Mouse (Mus musculus) heart, postnatal 25 days (tissue): Measurements from ENCODE around the gene Gys1. TPM values are rescaled to one million over a fixed set of nuclear protein-coding genes. Genes with fewer than 3 reads are reported as not detected.
"Not testable (repeated sequence)": the region's sequence is repeated elsewhere in the genome, so short reads cannot be mapped to it uniquely, and the experiment has no call there.

Experiments
- DNase-seq: peaks from one replicate; pipeline ENCODE4 v3.0.0; 2022; ENCODE audit warnings: low spot score
- intact Hi-C: fragments of 180-260 bp; cut with DNase I; formaldehyde crosslinking; loops from one replicate; pipeline ENCODE4 v1.15.1; 2025
- total RNA-seq, 2 experiments: library from RNA; stranded (reverse); gene quantifications; 2 replicates each; pipeline ENCODE4 v1.2.3; 2021

The Gys1 gene
- total RNA-seq, 2 experiments from 2014 or later: 93.1 to 98.1 TPM

DNA sequence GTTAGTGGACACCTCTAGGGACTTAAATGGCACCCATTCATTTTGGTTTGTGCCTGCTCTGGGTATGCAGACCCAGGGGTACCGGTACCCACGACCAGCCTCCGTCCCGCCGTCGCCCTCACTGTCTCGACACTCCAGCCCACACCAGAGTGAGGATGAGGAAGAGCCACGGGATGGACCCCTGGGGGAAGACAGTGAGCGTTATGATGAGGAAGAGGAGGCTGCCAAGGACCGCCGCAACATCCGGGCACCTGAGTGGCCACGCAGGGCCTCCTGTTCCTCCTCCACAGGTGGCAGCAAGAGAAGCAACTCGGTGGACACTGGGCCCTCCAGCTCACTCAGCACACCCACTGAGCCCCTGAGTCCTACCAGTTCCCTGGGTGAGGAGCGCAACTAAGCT, 20.3 kb downstream of the Gys1 start:
- no peak for DNase-seq
- intact Hi-C loops: no loop called here

DNA sequence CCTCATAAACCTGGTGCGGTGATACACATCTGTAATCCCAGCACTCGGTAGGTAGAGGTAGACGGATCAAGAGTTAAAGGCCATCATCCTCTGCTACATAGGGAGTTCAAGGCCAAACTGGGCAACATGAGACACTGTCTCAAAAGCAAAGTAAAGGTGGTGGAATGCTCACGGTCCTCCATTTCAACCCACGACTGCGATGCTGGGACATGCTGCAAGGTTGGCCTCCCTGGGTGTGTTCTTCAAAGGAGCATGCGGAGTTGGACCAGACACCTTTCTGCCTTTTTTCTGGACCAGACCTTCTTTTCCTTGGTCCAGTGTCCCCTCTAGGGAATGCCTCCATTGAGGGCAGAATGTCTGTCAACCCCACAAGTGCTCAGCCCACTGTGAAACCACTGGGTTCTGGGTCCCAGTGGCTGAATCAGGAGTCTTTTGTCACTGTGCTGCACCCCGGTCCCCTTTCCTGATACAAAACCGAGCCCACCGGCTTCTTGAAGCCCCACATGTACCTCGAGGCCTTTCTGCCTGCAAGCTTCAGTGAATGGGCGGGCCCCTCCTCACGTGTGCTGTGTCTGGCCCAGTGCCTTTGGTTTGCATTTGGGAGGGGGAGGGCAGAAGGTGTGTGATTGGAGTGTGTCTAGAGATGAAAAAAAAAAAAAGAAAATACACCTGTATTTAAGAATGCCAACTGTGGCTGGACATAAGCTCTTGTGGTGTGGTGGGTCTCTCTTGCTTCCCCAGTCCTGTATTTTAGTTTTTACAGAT, 21.5 kb downstream of the Gys1 start:
- no peak for DNase-seq
- intact Hi-C loops: no loop called here

DNA sequence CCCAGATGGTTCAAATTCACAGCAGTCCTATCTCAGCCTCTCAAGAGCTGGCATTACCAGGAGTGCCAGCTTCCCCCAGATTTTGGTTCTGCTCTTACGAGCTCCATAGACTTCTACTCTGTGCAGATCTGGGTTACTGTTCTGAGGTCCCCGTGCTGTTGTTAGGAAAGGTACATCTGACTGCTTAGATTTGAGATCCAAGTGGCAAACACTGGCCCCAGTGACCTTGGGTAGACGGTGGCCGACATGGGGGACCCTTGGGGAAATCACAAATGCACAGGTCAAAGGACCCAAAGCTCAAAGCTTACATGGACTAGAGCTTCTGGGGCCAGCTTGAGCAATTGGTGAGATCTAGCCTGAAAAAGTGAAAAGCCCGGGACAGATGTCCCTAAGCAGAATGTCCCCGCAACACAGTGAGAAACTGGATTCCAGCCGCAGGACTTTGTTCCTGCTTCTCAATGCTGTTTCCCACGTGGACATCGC, 22.1 kb downstream of the Gys1 start:
- no peak for DNase-seq
- intact Hi-C loops: no loop called here

DNA sequence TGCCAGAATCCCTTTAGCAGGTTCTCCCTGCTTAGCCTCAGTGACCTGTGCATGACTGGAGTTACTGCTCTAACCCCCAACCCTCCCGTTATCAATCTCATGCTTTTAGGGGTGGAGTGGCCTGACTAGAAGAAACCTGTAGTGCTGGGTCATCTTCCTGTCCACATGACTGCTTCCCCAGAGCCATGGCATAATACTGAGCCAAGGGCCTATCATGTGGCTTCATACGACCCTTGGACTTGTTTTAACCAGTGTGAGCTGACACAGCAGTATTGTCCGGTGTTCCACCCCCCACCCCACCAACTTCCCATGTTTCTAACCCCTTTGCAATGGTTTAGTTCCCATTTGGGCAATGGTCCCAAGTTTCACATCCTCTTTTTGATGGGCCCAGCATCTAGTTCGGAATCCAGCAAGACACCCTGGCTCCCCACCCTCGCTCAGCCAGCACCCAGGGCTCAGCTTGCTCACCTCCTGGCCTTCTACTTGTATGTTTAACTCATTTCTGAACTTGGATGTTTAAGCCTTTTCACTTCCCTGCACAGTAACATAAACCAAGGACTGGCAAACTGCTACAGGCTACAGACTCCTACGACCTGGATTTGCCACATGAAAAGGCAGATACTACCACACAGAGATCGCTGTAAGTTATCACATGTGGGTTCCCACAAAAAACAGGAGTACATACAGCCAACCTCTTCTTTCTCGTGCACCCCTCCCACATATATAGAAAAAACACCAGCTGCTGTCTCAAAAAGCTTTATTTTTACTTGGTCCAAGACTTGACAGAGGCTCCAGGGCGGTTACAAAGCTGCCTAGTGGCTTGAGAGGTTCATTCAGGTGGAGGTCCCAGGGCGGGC, 22.8 kb downstream of the Gys1 start:
- intact Hi-C loops: no loop called here
- DNase-seq: no peak

DNA sequence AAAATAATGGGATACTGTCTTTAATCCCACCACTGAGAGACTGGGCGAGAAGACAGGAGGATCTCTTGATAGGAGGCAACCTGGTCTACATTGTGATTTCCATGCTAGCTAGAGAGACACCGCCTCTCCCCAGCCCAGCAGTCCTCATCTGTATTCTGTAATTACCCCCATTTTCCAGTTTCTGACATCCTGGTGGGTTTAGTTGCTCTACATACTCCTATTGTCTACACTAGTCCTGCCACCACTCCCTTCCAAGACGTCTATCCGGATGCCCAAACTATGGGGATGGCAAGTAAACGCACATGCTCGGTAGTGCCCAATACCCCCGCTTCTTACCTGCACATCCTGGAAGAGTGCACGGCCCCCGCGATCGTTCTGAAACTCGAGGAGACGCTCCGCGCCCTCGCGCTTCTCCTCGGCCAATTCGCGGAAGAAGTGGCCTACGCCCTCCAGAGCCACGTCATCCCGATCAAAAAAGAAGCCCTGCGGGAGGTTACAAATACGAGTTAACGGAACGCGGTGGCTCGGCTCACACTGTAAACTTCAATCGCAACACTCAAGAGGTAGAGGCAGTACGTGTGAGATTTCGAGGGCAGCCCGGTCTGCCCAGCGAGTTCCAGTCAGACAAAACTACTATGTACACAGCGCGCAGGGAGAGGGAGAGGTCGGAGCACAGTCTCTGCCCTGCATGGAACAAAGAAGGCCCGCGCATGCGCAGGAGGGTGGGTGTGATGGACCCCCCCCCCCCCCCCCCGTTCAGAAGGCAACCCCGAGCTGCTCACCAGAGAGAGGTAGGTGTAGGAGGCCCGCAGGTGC, 24.3 kb downstream of the Gys1 start:
- intact Hi-C loops: no loop called here
- peak; percentile 72 for DNase-seq

DNA sequence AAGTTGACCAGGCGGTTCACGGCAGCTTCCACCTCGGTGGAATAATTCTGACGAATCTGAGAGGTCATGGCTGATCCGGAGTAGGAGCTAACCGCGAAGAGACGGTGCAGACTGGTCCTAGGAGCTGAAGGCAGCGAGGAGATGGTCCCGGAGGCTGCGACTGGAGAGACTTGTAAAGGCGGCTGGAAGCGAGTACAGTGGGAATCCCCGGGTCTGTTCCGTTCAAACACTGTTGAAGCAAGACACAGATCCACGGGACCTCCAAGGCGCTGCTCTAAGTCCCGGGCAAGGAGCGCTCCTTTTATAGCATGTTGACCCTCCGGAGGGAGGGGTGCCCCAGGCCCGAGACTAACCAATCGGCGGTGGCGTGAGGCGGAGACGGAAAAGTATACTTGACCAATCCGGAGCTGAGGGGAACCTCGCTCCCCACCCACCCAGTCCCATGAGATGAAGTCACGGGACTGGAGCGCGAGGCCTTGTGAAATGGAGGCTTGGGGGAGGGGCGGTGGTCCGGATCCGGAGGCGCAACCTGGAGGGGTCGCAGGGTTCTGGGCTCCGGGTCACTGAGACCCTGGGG, 25.0 kb downstream of the Gys1 start, which contains the start of gene Ftl1:
TSS of gene Ftl1 (minus strand) at position 321 of the 577 bp plus-strand sequence.
- DNase-seq: peak; percentile 97
- intact Hi-C loops: not testable (repeated sequence)

DNA sequence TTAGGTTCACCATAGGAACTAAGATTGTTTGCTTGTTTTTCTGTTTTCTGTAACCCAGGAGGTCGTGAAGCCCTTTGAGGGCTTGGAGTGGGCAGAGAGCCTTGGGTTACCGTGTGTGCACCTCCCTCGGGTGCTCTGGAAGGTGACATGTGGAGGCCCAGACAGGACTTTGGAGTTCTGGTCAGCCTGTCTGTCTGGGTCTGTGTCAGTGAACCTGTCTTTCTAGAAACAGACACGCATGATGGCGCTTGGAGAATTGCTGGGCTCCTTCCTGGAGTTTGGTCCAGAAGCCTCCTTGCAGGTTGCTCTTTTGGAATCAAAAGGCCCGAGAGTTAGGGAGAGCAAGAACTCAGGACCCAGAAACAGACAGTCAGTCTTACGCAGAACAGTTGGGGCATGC, 25.7 kb downstream of the Gys1 start:
- no peak for DNase-seq
- intact Hi-C loops: no loop called here

DNA sequence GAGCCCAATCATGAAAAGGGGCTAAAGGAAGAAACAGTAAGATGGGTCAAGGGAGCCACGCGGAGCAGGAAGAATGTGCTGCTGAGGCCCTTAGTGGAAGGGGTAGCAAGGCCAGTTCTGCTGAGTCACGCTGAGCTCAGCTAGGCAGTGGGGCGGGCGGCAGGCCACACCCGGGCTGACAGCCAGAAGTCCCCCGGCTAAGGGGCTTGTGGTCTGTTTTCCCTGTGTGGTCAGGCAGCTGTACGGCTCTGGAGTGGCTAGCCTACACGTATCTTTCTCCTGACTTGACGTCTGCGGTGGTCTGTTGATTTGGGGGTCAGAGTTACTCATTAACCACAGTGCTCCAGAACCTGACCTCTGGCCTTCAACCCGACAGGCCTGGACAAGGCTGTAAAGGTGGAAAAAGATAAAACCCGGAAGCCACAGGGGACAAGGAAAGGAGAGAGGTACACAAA, 26.2 kb downstream of the Gys1 start:
- intact Hi-C loops: no loop called here
- DNase-seq: no peak

DNA sequence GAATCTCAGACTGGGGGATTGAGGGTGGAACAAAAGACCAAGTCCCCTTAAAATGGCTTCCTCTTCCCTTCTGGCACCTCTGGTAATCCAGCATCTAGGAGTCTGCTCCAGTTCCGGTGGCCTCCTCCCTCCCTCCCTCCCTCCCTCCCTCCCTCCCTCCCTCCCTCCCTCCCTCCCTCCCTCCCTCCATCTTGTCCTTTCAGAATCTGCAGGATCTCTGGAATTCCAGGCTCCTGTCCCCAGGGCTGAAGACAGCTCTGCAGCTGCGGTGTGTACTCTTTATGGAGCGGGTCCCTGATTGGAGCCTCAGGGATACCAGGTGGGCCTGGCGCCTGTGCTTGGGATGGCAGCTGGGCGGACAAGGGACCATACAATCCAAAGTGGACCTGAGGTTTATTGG, 26.7 kb downstream of the Gys1 start:
- DNase-seq: no peak
- intact Hi-C loops: no loop called here

DNA sequence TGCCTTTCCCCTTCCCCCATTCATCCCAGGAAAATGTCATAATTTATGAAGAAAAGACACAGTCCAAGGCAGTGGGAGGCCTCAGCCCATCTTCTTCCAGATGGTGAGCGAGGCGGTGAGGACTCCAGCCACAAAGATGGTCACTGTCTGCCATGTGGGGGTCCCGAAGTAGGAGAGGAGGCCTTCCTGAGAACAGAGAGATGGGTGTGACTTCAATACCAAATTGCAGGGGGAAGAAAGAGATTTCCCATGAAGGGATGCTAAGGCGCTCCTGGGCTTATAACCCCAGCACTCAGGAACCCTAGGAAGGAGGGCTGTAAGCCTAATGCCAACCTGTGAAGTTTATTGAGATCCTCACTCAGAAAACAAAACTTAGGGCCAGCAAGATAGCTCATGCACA, 27.1 kb downstream of the Gys1 start:
- DNase-seq: no peak
- intact Hi-C loops: no loop called here

DNA sequence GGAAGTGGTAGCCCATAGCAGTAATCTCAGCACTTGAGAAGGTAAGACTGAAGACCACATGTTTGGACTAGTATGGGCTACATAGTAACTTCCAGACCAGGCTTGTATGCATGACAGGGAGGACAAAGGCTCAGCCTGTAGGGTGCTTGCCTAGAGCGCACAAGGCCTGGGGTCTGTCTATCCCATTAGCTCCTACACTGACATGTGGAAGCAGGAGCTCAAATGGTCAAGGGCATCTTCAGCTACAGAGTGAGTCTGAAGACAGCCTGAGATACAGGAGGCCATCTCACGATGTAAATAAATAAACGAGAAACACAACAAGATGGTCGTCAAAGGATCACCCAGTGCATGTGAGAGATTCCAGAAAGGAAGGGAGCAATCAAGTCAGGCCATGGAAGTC, 27.7 kb downstream of the Gys1 start:
- DNase-seq: no peak
- intact Hi-C loops: no loop called here

DNA sequence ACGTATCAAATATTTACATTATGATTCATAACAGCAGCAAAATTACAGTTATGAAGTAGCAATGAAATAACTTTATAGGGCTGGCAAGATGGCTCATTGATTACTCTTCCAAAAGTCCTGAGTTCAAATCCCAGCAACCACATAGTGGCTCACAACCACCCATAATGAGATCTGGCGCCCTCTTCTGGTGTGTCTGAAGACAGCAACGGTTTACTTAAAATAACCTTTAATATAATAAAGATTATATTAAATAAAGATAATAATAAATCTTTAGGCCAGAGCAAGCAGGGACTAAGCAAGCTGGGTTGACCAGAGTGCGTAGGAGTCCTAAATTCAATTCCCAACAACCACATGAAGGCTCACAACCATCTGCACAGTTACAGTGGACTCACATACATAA, 28.2 kb downstream of the Gys1 start:
- DNase-seq, intact Hi-C loops: not testable (repeated sequence)

DNA sequence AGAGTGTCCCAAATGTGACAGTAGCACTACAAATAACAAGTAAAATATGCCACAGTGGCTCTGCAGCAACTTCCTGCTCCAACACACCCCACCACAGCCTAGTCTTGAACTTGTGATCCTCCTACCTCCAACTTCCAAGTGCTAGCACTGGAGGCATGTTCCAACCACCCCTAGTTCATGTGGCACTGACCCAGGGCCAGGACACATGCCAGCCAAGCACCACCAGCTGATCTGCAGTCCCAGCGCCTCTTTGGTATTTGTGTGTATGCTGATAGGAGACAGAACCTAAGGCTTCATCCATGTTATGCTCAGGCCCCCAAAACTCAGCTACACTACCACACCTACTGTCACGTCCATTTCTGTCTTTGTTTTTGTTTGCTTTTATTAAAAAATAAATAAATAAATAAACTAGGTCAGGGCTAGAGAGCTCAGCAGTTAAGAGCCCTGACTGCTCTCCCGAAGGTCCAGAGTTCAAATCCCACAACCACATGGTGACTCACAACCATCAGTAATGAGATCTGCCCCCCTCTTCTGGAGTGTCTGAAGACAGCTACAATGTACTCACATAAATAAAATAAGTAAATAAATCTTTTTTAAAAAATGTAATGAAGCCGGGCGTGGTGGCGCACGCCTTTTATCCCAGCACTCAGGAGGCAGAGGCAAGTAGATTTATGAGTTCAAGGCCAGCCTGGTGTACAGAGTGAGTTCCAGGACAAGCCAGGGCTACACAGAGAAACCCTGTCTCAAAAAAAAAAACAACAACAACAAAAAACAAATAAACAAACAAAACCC, 29.5 kb downstream of the Gys1 start:
- intact Hi-C loops: no loop called here
- DNase-seq: no peak

DNA sequence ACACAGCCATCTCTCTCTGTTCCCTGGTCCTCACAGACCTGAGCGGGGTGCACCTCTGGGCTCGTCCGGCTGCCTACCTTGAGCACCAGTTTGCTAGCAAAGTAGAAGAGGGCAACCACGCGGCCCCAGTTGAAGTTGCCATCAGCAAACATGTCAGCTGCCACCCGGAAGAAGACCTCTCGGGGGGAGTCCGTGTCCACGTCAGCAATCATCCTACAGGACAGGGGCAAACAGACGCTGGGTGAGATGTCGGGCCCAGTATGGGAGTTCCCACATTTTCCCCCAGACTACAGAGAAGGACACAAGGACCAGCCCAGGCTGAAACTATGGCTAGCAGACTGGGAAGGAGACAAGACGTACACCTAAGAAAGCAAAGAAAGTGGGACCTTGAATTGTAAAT, 30.5 kb downstream of the Gys1 start:
- intact Hi-C loops: no loop called here
- DNase-seq: no peak

DNA sequence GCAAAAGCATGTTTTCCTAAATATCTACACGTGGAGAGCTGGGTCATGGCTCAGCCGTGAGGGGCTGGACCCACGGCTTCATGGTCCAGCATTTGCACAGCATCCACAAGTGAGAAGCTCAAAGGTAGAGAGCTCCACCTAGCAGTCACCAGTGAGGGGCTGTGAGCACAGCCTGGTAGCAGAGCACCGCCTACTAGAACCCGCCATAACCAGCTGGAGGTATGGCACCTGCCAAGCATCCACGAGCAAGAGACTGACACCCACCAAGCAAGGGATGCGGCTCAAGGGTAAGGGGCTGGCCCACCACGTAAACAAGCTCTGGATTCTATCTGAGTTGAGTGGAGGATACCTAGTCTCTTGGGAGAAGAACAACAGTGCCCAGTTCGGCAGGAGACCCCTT, 30.9 kb downstream of the Gys1 start:
- intact Hi-C loops: no loop called here
- DNase-seq: no peak

DNA sequence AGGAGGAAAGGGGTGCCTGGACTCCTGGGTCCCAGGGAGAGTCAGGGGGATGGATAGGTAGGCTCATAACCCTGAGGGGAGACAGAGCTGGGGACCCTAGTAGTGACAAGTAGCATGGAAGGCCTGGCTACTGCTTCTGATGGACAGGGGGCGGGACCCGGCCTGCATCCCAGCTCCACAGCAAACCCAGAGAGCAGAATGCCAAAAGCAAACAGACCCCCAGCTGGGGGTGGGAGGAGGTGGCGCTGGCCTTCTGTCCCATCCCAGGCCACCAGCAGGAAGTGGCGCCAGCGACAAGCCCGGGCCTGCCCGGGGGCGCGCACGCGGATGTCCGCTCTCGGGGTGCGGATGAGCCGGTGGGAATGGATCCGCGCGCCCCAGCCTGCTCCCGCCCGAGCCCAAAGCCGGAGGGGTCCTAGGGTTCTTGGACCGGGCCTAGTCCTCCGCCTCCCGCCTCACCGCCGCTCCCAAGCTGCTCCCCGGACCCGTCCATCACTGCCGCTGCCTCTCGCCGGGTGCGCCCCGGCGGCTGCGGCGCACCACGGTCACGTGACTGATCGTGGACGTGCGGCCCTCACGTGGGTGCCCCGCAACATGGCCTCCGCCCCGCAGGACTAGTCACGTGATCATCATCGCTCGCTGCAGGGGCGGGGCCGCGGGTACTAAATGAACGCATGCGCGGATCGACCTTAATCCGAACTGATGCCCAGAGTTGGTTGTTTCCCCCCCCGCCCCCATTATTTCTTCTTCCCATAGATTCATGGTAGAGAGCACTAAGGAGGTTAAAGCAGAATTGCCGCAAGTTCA, 31.8 kb downstream of the Gys1 start, which contains the start of gene Bax:
TSS of gene Bax (minus strand) at position 616 of the 807 bp plus-strand sequence.
- DNase-seq: peak; percentile 91

DNA sequence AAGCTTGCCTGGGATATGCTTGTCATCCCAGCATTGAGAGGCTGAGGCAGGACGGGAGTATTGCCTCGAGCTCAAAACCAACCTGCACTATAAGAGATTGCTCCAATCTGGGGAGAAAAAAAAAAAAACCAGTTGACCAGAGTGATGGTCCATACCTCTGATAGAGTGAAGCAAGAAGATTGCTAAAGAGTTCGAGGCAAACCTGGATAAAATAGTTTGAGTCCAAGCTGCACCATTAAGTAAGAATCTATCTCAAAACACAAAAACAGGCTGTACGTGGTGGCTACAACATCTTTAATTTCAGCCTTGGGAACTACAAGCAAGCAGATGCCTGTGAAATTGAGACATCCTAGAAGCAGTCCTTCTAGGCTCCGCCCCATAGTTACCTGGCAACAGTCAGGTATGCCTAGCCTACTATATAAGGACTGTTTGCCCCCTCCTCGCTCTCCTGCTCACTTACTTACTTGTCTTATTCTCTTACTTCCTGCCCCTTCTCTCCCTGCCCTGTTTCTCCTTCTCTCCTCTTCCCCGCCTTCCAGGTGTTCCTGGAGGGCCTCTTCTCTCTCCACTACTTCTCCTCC, 32.5 kb downstream of the Gys1 start:
- intact Hi-C loops: no loop called here
- no peak for DNase-seq

More for the DNA sequence above, 31.8 kb downstream of the Gys1 start, which contains the start of gene Bax:
- intact Hi-C loops: no loop called here

DNA sequence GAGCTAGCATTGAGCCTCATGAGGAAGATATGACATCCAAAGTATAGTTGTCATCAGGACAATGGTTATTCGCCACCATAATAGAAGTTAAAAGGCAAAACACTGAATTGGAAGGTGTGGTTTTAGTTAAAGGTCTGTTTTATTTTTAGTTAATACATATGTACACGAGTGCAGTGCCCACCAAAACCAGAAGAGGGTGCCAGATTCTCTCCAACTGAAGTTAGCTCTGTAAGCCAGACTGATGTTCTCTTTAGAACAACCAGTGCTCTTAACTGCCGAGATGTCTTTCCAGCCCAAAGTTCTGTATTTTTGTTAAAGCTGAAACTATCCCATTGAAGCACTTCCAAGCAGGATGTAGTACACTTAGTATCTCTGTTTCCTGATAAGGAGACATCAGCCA, 36.2 kb downstream of the Gys1 start:
- no peak for DNase-seq
- intact Hi-C loops: loop anchor here (2.0 to 10.0 kb wide), 2 partner anchors 90 to 214 kb away; partner anchors contain the start of gene Ntn5
